9 mouse cellular contexts compared by ENCODE assay signal in the genomic region with DNA sequence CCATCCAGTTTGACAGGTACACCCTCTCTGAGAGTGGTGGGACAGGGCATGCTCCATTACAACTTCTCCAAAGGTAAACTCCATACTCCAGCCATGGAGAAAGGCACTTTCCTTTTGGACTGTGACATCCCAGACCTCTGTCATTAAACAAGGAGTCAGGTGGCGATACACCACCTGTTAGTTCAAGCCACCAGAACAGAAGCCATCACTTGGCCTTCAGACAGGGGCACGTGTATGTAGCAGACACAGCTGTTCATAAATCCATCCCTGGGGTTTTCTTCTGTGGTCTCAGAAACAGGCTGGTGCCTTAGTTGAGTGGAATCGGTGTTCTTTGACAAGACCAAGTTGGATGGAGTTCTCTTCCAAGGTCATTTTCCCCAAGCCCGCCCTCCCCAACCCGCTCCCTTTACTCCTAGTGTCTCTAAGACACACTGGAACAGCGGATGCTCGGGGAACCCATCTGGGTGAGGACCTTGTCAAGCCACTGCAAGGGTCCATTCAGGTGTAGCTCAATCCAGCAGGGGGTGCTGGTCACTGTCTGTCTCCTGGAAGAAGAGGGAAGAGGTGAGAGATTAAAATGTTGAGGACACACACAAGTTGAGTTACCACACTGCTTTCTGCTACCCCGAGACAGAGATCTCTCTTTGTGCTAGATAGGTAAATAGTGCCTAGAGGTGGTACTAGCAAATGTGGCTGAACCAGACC. TPM values are rescaled to one million over a fixed set of nuclear protein-coding genes. Genes with fewer than 3 reads are reported as not detected.
A peak's percentile ranks its signal among the peaks of the same experiment; 100 is the strongest.
DNase-seq lines count a peak whose midpoint lies in the region; ATAC-seq lines count a peak whose summit lies in the region.
"Had no signal": no experiment of that assay in that cellular context is flagged by ENCODE, and none has a peak within 500 bp of the region (broad histone marks: within the 10 kb centered on the region; RNA-seq: fewer than 3 reads in every experiment).

No protein-coding gene starts in this region.

- no peaks in the 10 kb centered on the region for H3K9me3 ChIP-seq in hindbrain, embryonic 11.5 days (ENCODE audit: control insufficient read depth, low read length)
- no peaks in the 10 kb centered on the region for H3K9me3 ChIP-seq in hindbrain, embryonic 14.5 days (ENCODE audit: control insufficient read depth, low read length)
- no peaks in the 10 kb centered on the region for H3K9me3 ChIP-seq in hindbrain, embryonic 12.5 days (replicated peaks)

- H3K27ac ChIP-seq in hindbrain, embryonic 11.5 days (ENCODE audit: low read depth, low read length): no peak overlapping the region
- no peak overlapping the region for H3K27ac ChIP-seq in hindbrain, embryonic 14.5 days
- H3K27ac ChIP-seq in hindbrain, embryonic 12.5 days: no peak overlapping the region

- no peak overlapping the region for H3K9ac ChIP-seq in hindbrain, embryonic 11.5 days (ENCODE audit: low read depth, low read length)
- no peak overlapping the region for H3K9ac ChIP-seq in hindbrain, embryonic 14.5 days
- no peak overlapping the region for H3K9ac ChIP-seq in hindbrain, embryonic 12.5 days

- peak; percentile 31 for DNase-seq in hindbrain, embryonic 11.5 days (ENCODE audit: low spot score)
- DNase-seq in hindbrain, embryonic 14.5 days (ENCODE audit: low spot score): no peak
- peak; percentile 48 to 59 for DNase-seq in B cell, adult 2 months
- peak; percentile 11 for DNase-seq in WW6 (ENCODE audit: low read depth, low spot score)
- DNase-seq in lung, postnatal 14 days: peak; percentile 47
- DNase-seq in layer of hippocampus, adult 18-20 months (ENCODE audit: low spot score in 2 of 2): no peak
- DNase-seq in left cerebral cortex, adult 18-20 months (ENCODE audit: low spot score in 2 of 2): no peak

- no peak overlapping the region for H3K4me2 ChIP-seq in hindbrain, embryonic 11.5 days (replicated peaks; ENCODE audit: low read depth, low read length)
- no peak overlapping the region for H3K4me2 ChIP-seq in hindbrain, embryonic 14.5 days (replicated peaks)
- H3K4me2 ChIP-seq in hindbrain, embryonic 12.5 days (replicated peaks): no peak overlapping the region

- ATAC-seq in hindbrain, embryonic 11.5 days (ENCODE audit: low FRiP score): no peak
- no peak for ATAC-seq in hindbrain, embryonic 14.5 days (ENCODE audit: low FRiP score)
- ATAC-seq in hindbrain, embryonic 12.5 days (ENCODE audit: low FRiP score): no peak

- WGBS in hindbrain, embryonic 11.5 days: 90% methylated on average over 8 of the region's 8 CpGs
- 88% methylated on average over 8 of the region's 8 CpGs for WGBS in hindbrain, embryonic 14.5 days
- WGBS in hindbrain, embryonic 12.5 days: 89% methylated on average over 8 of the region's 8 CpGs

- H3K4me1 ChIP-seq in hindbrain, embryonic 11.5 days (replicated peaks; ENCODE audit: control insufficient read depth, insufficient read depth, low read length): no peaks in the 10 kb centered on the region
- peaks cover 30% of the 10 kb centered on the region for H3K4me1 ChIP-seq in hindbrain, embryonic 14.5 days (replicated peaks; ENCODE audit: control insufficient read depth, insufficient read depth, low read length)
- H3K4me1 ChIP-seq in hindbrain, embryonic 12.5 days: peaks cover 34% of the 10 kb centered on the region

- no peak overlapping the region for H3K4me3 ChIP-seq in hindbrain, embryonic 11.5 days (ENCODE audit: low read depth, low read length)
- H3K4me3 ChIP-seq in hindbrain, embryonic 14.5 days (replicated peaks; ENCODE audit: low read length): no peak overlapping the region
- no peak overlapping the region for H3K4me3 ChIP-seq in hindbrain, embryonic 12.5 days

- 0 out of 2 replicates have a peak, but pooled peaks cover 3% of the 10 kb centered on the region for H3K36me3 ChIP-seq in hindbrain, embryonic 11.5 days (ENCODE audit: control insufficient read depth, insufficient read depth, low read length)
- H3K36me3 ChIP-seq in hindbrain, embryonic 14.5 days (replicated peaks; ENCODE audit: control insufficient read depth, insufficient read depth): 0 out of 2 replicates have a peak, but pooled peaks cover 6% of the 10 kb centered on the region
- peaks cover 43% of the 10 kb centered on the region for H3K36me3 ChIP-seq in hindbrain, embryonic 12.5 days

- H3K27me3 ChIP-seq in hindbrain, embryonic 11.5 days (ENCODE audit: control insufficient read depth, insufficient read depth, low read length): no peaks in the 10 kb centered on the region
- no peaks in the 10 kb centered on the region for H3K27me3 ChIP-seq in hindbrain, embryonic 14.5 days (ENCODE audit: control insufficient read depth, insufficient read depth, low read length)
- H3K27me3 ChIP-seq in hindbrain, embryonic 12.5 days: no peaks in the 10 kb centered on the region

RNA-seq across cellular contexts. Expression of a gene that starts 47.5 kb away (rescaled TPM):
- polyA plus RNA-seq in hindbrain, embryonic 11.5 days (2014; fragmentation: Nextera tagmentation; extraction: Ambion mirVana): 55.4 and 56.8 TPM in 2 replicates
- 59.2 and 66.6 TPM in 2 replicates for polyA plus RNA-seq in hindbrain, embryonic 14.5 days (2014; fragmentation: Nextera tagmentation; extraction: Ambion mirVana)
- total RNA-seq in layer of hippocampus, adult 18-20 months (2021): 10 to 100 TPM; 59.0 to 64.8 TPM
- 10 to 100 TPM; 45.0 to 48.9 TPM for total RNA-seq in left cerebral cortex, adult 18-20 months (2021)
- 54.1 and 61.1 TPM in 2 replicates for polyA plus RNA-seq in hindbrain, embryonic 12.5 days (2016; fragmentation: Nextera tagmentation; extraction: Ambion mirVana)

RNA-seq across cellular contexts. Expression of a gene that starts 47.7 kb away (rescaled TPM):
- 0.32 TPM in 1 of 2 replicates, not detected in the other for polyA plus RNA-seq in hindbrain, embryonic 11.5 days (2014; fragmentation: Nextera tagmentation; extraction: Ambion mirVana)
- 0.21 and 0.37 TPM in 2 replicates for polyA plus RNA-seq in hindbrain, embryonic 14.5 days (2014; fragmentation: Nextera tagmentation; extraction: Ambion mirVana)
- total RNA-seq in layer of hippocampus, adult 18-20 months (2021): under 1 TPM in 1 of 2 experiments, not detected in 1; 0.07 TPM
- total RNA-seq in left cerebral cortex, adult 18-20 months (2021): not detected
- polyA plus RNA-seq in hindbrain, embryonic 12.5 days (2016; fragmentation: Nextera tagmentation; extraction: Ambion mirVana): 0.10 and 0.16 TPM in 2 replicates
- total RNA-seq: heart, postnatal 14 days had no signal

Comparison
In these comparisons a context has a peak if more than half of its experiments do, and no peak if none do; other contexts are left out.
1. DNase-seq: peak in hindbrain, embryonic 11.5 days (single experiment), B cell, adult 2 months (2 of 2), WW6 (single experiment) and lung, postnatal 14 days (single experiment); none in hindbrain, embryonic 14.5 days (single experiment), layer of hippocampus, adult 18-20 months (0 of 2) and left cerebral cortex, adult 18-20 months (0 of 2).